Mouse (Mus musculus) erythroid progenitor cell, adult 5-6 weeks (primary cell): ENCODE data around the gene Ccdc163. TPM values are rescaled to one million over a fixed set of nuclear protein-coding genes. Genes with fewer than 3 reads are reported as not detected.

Experiments
- ATAC-seq: replicated peaks from 2 replicates; pipeline ENCODE4 v1.8.0; 2016; ENCODE audit warnings: moderate number of reproducible peaks, mild to moderate bottlenecking, moderate TSS enrichment, inconsistent platforms; ENCODE audit not compliant: poor library complexity, low FRiP score, severe bottlenecking
- total RNA-seq, 2 experiments: library from RNA; stranded (forward) in 1 of 2; stranded (reverse) in 1 of 2; fragments of 150-400 nt in 1 of 2; fragments of 186-747, 209-891 nt in 1 of 2; gene quantifications; 2 replicates each; pipeline versions ENCODE4 v1.2.3 to v1.2.4; 2015 to 2017; ENCODE audit warnings: low replicate concordance in 2 of 2

The Ccdc163 gene
- total RNA-seq, 2 experiments from 2014 or later: 11.7 to 61.2 TPM

- ATAC-seq: no peak
Measured at GRCm38 (mm10) chr4:116698693-116699342, 9.5 kb upstream of the Ccdc163 start.

GRCm38 (mm10) chr4:116700964-116701363 is 7.3 kb upstream of the Ccdc163 start:
- no peak for ATAC-seq

GRCm38 (mm10) chr4:116703804-116704203 is 4.5 kb upstream of the Ccdc163 start:
- ATAC-seq: 0 out of 2 replicates have a peak, but pooled peaks have one; percentile 39

- 0 out of 2 replicates have a peak, but pooled peaks have one; percentile 2 for ATAC-seq
Measured at GRCm38 (mm10) chr4:116707666-116708065, 643 bp upstream of the Ccdc163 start.

GRCm38 (mm10) chr4:116708791-116709390 is 582 bp downstream of the Ccdc163 start:
- peak; percentile 35 for ATAC-seq

GRCm38 (mm10) chr4:116710154-116710553 is 1.8 kb downstream of the Ccdc163 start:
- no peak for ATAC-seq

GRCm38 (mm10) chr4:116712536-116712935 is 4.2 kb downstream of the Ccdc163 start:
- ATAC-seq: no peak

GRCm38 (mm10) chr4:116719396-116719795 is 11.1 kb downstream of the Ccdc163 start:
- ATAC-seq: peak; percentile 66

GRCm38 (mm10) chr4:116720343-116721097 is 12.2 kb downstream of the Ccdc163 start, which contains the start of gene Tesk2:
Tesk2 (plus strand) TSS chr4:116720948.
- ATAC-seq: peak; percentile 95

GRCm38 (mm10) chr4:116721098-116721628 is 12.9 kb downstream of the Ccdc163 start:
- ATAC-seq: peak; percentile 26

- no peak for ATAC-seq
Measured at GRCm38 (mm10) chr4:116722230-116722629, 13.9 kb downstream of the Ccdc163 start.

GRCm38 (mm10) chr4:116725444-116725843 is 17.1 kb downstream of the Ccdc163 start:
- ATAC-seq: no peak

GRCm38 (mm10) chr4:116727401-116727800 is 19.1 kb downstream of the Ccdc163 start:
- no peak for ATAC-seq

GRCm38 (mm10) chr4:116729532-116729931 is 21.2 kb downstream of the Ccdc163 start:
- ATAC-seq: no peak

- no peak for ATAC-seq
Measured at GRCm38 (mm10) chr4:116731077-116731476, 22.8 kb downstream of the Ccdc163 start.

- no peak for ATAC-seq
Measured at GRCm38 (mm10) chr4:116732355-116732754, 24.0 kb downstream of the Ccdc163 start.

GRCm38 (mm10) chr4:116734996-116735395 is 26.7 kb downstream of the Ccdc163 start:
- no peak for ATAC-seq

GRCm38 (mm10) chr4:116738972-116739751 is 30.9 kb downstream of the Ccdc163 start:
- no peak for ATAC-seq

GRCm38 (mm10) chr4:116749750-116750149 is 41.4 kb downstream of the Ccdc163 start:
- no peak for ATAC-seq

- ATAC-seq: no peak
Measured at GRCm38 (mm10) chr4:116761914-116762313, 53.6 kb downstream of the Ccdc163 start.
